Mouse (Mus musculus): ENCODE data around the gene 1700010I14Rik.

- TF ChIP-seq CTCF (IDR thresholded peaks at IDR 0.05; ENCODE audit: borderline replicate concordance, insufficient read depth, low read depth, low read length), result no peak
- TF ChIP-seq POLR2A (IDR thresholded peaks at IDR 0.05; ENCODE audit: borderline replicate concordance, insufficient read depth, low read length), result no peak
Measured at GRCm38 (mm10) chr17:8986551-8986950, 1.6 kb upstream of the 1700010I14Rik start.

All from cerebellum, adult 2 months (tissue).